Mouse (Mus musculus): ENCODE data around the gene Ntn5. TPM values are rescaled to one million over a fixed set of nuclear protein-coding genes. Genes with fewer than 3 reads are reported as not detected.

The Ntn5 gene
- total RNA-seq, 2 experiments from 2014 or later, result 3.4 to 3.5 TPM

GRCm38 (mm10) chr7:45692364-45692763, 8.5 kb downstream of the Ntn5 start:
- DNase-seq (ENCODE audit: low spot score in 2 of 2), result no peak
- intact Hi-C loops (cut with DNase I), result no loop called here

- no peak for DNase-seq (ENCODE audit: low spot score in 2 of 2)
- intact Hi-C loops (cut with DNase I), result no loop called here
Observed at GRCm38 (mm10) chr7:45693921-45694591, 10.2 kb downstream of the Ntn5 start, which contains the start of gene Sec1. Gene Sec1, minus strand, starts transcription at chr7:45694402.

GRCm38 (mm10) chr7:45695098-45695497, 11.3 kb downstream of the Ntn5 start:
- intact Hi-C loops (cut with DNase I), result no loop called here

GRCm38 (mm10) chr7:45697894-45698293, 14.1 kb downstream of the Ntn5 start:
- intact Hi-C loops (cut with DNase I), result no loop called here
- no peak for DNase-seq (ENCODE audit: low spot score in 2 of 2)

More at GRCm38 (mm10) chr7:45695098-45695497, 11.3 kb downstream of the Ntn5 start:
- no peak for DNase-seq (ENCODE audit: low spot score in 2 of 2)

GRCm38 (mm10) chr7:45699523-45700141, 15.8 kb downstream of the Ntn5 start, which contains the start of gene Car11:
Gene Car11, plus strand, starts transcription at chr7:45699843.
- peak in 1 of 2 experiments; percentile 65 for DNase-seq (ENCODE audit: low spot score in 2 of 2)

GRCm38 (mm10) chr7:45700301-45701015, 16.6 kb downstream of the Ntn5 start:
- intact Hi-C loops (cut with DNase I), result loop anchor here (10.0 kb wide), 1 partner anchor 236 kb away; the partner anchor contains the start of gene Bax

More at GRCm38 (mm10) chr7:45699523-45700141, 15.8 kb downstream of the Ntn5 start, which contains the start of gene Car11:
- intact Hi-C loops (cut with DNase I), result loop anchor here (10.0 kb wide), 1 partner anchor 235 kb away; the partner anchor contains the start of gene Bax

GRCm38 (mm10) chr7:45701072-45701471, 17.2 kb downstream of the Ntn5 start:
- intact Hi-C loops (cut with DNase I), result loop anchor here (10.0 kb wide), 1 partner anchor 236 kb away; the partner anchor contains the start of gene Bax
- DNase-seq (ENCODE audit: low spot score in 2 of 2), result no peak

More at GRCm38 (mm10) chr7:45700301-45701015, 16.6 kb downstream of the Ntn5 start:
- peak; percentile 81 to 94 for DNase-seq (ENCODE audit: low spot score in 2 of 2)

- DNase-seq (ENCODE audit: low spot score in 2 of 2), result no peak
- intact Hi-C loops (cut with DNase I), result loop anchor here (10.0 kb wide), 1 partner anchor 237 kb away; the partner anchor contains the start of gene Bax
Observed at GRCm38 (mm10) chr7:45701607-45702006, 17.8 kb downstream of the Ntn5 start.

- DNase-seq (ENCODE audit: low spot score in 2 of 2), result no peak
- intact Hi-C loops (cut with DNase I), result loop anchor here (10.0 kb wide), 1 partner anchor 238 kb away; the partner anchor contains the start of gene Bax
Observed at GRCm38 (mm10) chr7:45702316-45702715, 18.5 kb downstream of the Ntn5 start.

GRCm38 (mm10) chr7:45702809-45703520, 19.1 kb downstream of the Ntn5 start:
- intact Hi-C loops (cut with DNase I), result loop anchor here (10.0 kb wide), 1 partner anchor 238 kb away; the partner anchor contains the start of gene Bax
- DNase-seq (ENCODE audit: low spot score in 2 of 2), result no peak

- intact Hi-C loops (cut with DNase I), result loop anchor here (10.0 kb wide), 1 partner anchor 239 kb away; the partner anchor contains the start of gene Bax
- DNase-seq (ENCODE audit: low spot score in 2 of 2), result no peak
Observed at GRCm38 (mm10) chr7:45703521-45704033, 19.8 kb downstream of the Ntn5 start.

- intact Hi-C loops (cut with DNase I), result loop anchor here (10.0 kb wide), 1 partner anchor 239 kb away; the partner anchor contains the start of gene Bax
- peak; percentile 83 to 93 for DNase-seq (ENCODE audit: low spot score in 2 of 2)
Observed at GRCm38 (mm10) chr7:45704046-45704559, 20.3 kb downstream of the Ntn5 start.

GRCm38 (mm10) chr7:45704730-45705442, 21.1 kb downstream of the Ntn5 start, which contains the start of gene Dbp:
Gene Dbp, plus strand, starts transcription at chr7:45705088.
- peak; percentile 100 for DNase-seq (ENCODE audit: low spot score in 2 of 2)
- intact Hi-C loops (cut with DNase I), result loop anchor here (10.0 kb wide), 1 partner anchor 240 kb away; the partner anchor contains the start of gene Bax

GRCm38 (mm10) chr7:45705443-45705864, 21.6 kb downstream of the Ntn5 start:
- DNase-seq (ENCODE audit: low spot score in 2 of 2), result no peak
- intact Hi-C loops (cut with DNase I), result loop anchor here (10.0 kb wide), 1 partner anchor 241 kb away; the partner anchor contains the start of gene Bax

- intact Hi-C loops (cut with DNase I), result loop anchor here (10.0 kb wide), 1 partner anchor 241 kb away; the partner anchor contains the start of gene Bax
- peak; percentile 83 to 84 for DNase-seq (ENCODE audit: low spot score in 2 of 2)
Observed at GRCm38 (mm10) chr7:45705873-45706281, 22.1 kb downstream of the Ntn5 start.

GRCm38 (mm10) chr7:45706721-45707241, 23.0 kb downstream of the Ntn5 start:
- DNase-seq (ENCODE audit: low spot score in 2 of 2), result peak; percentile 80 to 86
- intact Hi-C loops (cut with DNase I), result loop anchor here (10.0 kb wide), 1 partner anchor 242 kb away; the partner anchor contains the start of gene Bax

GRCm38 (mm10) chr7:45707375-45707967, 23.6 kb downstream of the Ntn5 start:
- DNase-seq (ENCODE audit: low spot score in 2 of 2), result peak; percentile 96
- intact Hi-C loops (cut with DNase I), result loop anchor here (10.0 kb wide), 1 partner anchor 243 kb away; the partner anchor contains the start of gene Bax
